Mouse (Mus musculus): ENCODE results near the gene H2-M11.

The H2-M11 gene

DNA sequence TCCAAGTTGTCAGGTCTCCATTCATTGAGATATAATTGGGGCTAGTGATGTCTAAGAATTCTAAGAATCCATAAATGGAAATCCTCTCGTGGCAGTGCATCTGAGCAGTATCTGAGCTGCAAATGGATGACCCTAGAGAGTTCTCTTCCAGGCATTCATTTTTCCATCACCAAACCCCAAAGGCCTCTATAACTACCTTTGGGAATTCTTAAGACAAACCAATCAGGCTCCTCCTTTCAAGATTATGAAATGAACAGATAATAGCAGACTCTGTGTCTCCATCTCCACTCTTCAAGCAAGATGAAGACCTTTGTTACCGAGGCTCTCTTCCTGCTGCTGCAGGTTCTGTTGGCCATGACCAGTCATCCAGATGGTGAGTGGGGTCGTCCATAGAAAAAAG, at the start of gene H2-M11:
H2-M11 (plus strand) TSS at position 301 of the 400 bp plus-strand sequence.
- no peak for DNase-seq

DNA sequence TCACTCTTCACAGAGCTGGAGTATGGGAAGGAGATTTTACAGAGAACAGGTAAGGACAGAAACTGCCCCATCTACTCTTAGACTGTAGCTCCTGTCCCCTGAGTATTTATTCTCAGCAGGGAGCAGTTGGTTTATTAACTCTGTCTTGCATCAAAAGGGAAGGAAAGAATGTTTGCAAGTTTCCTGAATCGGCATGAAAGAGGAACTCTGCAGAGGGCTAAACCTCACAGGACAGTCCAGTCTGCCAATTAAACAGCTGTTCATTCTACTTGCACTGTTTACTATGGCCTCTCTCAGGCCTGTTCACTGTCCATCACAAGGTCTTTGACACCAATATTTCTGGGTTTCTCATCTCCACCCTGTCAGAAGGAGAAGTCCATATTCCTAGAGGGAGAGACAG, 46.4 kb upstream of the H2-M11 start:
- no peak for DNase-seq

DNA sequence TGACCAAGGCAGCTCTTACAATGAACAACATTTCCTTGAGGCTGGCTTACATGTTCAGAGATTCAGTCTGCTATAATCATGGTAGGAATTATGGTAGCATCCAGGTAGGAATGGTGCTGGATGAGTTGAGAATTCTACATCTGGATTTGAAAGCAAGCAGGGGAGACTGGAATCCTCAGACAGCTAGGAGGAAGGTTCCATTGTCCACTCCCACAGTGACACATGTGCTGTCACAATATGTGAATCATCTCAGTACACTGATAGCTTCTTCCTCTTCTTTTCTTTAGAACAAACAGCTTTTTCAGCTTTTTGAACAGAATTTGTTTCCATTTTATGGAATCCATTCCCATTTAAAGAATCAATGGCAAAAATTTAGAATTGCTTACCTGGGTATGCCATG, 43.0 kb upstream of the H2-M11 start:
- DNase-seq: no peak

Measured in cerebellum, adult 11-12 months (tissue).